Mouse (Mus musculus) C2C12 (cell line): ENCODE measurements around the gene Adra2b. TPM values are rescaled to one million over a fixed set of nuclear protein-coding genes. Genes with fewer than 3 reads are reported as not detected.

ENCODE experiments used
- H3K27me3 ChIP-seq: one replicate; pipeline ENCODE4 v1.6.1; 2011; ENCODE audit not compliant: control insufficient read depth, insufficient read depth, insufficient read length
- H3K36me3 ChIP-seq: one replicate; pipeline ENCODE4 v1.6.1; 2011; ENCODE audit not compliant: control insufficient read depth, insufficient read depth
- H3K4me3 ChIP-seq: one replicate; pipeline ENCODE4 v1.5.1; 2011; ENCODE audit warnings: mild to moderate bottlenecking, control low read depth; ENCODE audit not compliant: poor library complexity, insufficient read depth, severe bottlenecking
- H3K79me2 ChIP-seq: one replicate; pipeline ENCODE4 v1.6.1; 2011; ENCODE audit not compliant: control insufficient read depth, insufficient read depth
- H3K79me3 ChIP-seq: one replicate; pipeline ENCODE4 v1.6.1; 2011; ENCODE audit warnings: low read depth, control low read depth
- H3ac ChIP-seq: one replicate; pipeline ENCODE3; 2011; ENCODE audit warnings: low read depth; ENCODE audit not compliant: control insufficient read depth, insufficient read length
- CEBPB ChIP-seq: IDR thresholded peaks from one replicate; pipeline ENCODE4 v1.6.1; 2011; ENCODE audit warnings: low read depth, mild to moderate bottlenecking, control low read depth, moderate library complexity
- CTCF ChIP-seq: IDR thresholded peaks from one replicate; pipeline ENCODE4 v1.5.1; 2011; ENCODE audit not compliant: control insufficient read depth, insufficient read depth, insufficient read length
- FOSL1 ChIP-seq: IDR thresholded peaks from one replicate; pipeline ENCODE4 v1.8.0; 2011; ENCODE audit warnings: mild to moderate bottlenecking, low read length; ENCODE audit not compliant: poor library complexity, insufficient read depth, severe bottlenecking
- MAX ChIP-seq: IDR thresholded peaks from one replicate; pipeline ENCODE4 v1.6.1; 2011; ENCODE audit warnings: mild to moderate bottlenecking, control low read depth
- MYOD1 ChIP-seq: IDR thresholded peaks from one replicate; pipeline ENCODE4 v1.6.1; 2011; ENCODE audit warnings: low read depth; ENCODE audit not compliant: control insufficient read depth, insufficient read length
- MYOG ChIP-seq: IDR thresholded peaks from one replicate; pipeline ENCODE4 v1.6.1; 2011; ENCODE audit not compliant: control insufficient read depth, insufficient read length; ENCODE audit errors: extremely low read depth
- USF1 ChIP-seq: IDR thresholded peaks from one replicate; pipeline ENCODE4 v1.6.1; 2011; ENCODE audit warnings: low read depth, mild to moderate bottlenecking, control low read depth, moderate library complexity
- polyA plus RNA-seq: library from polyadenylated mRNA; unstranded; fragments of >200 nt; fragmentation: generic; extraction: Trizol; gene quantifications from one replicate; pipeline ENCODE4 v1.2.1, GENCODE M21; 2012; ENCODE audit warnings: missing spikeins

The Adra2b gene
- polyA plus RNA-seq, 1 experiment, result not detected

- Histone ChIP-seq H3K27me3 (peaks cover 20% of the 10 kb centered on the region), H3K79me3 (no peaks in the 10 kb centered on the region), H3K4me3 (no peak overlapping the region), H3K79me2 (no peaks in the 10 kb centered on the region), H3K36me3 (no peaks in the 10 kb centered on the region), H3ac (no peak overlapping the region)
- TF ChIP-seq CEBPB, result no peak
- no peak for TF ChIP-seq CTCF
- TF ChIP-seq MYOG, result no peak
- no peak for TF ChIP-seq MAX
- no peak for TF ChIP-seq FOSL1
- no peak for TF ChIP-seq USF1
- TF ChIP-seq MYOD1, result no peak
Measured at GRCm38 (mm10) chr2:127398738-127399137, 35.7 kb downstream of the Adra2b start.

- Histone ChIP-seq H3K27me3 (peaks cover 24% of the 10 kb centered on the region), H3K79me3 (no peaks in the 10 kb centered on the region), H3K36me3 (no peaks in the 10 kb centered on the region), H3K4me3 (no peak overlapping the region), H3K79me2 (no peaks in the 10 kb centered on the region), H3ac (no peak overlapping the region)
- TF ChIP-seq MAX (no peak), CTCF (no peak), MYOG (no peak), FOSL1 (no peak)
Measured at GRCm38 (mm10) chr2:127411126-127411525, 48.1 kb downstream of the Adra2b start.

- H3K36me3 ChIP-seq, result no peaks in the 10 kb centered on the region
- no peak overlapping the region for H3K4me3 ChIP-seq
- H3K79me3 ChIP-seq, result no peaks in the 10 kb centered on the region
- peaks cover 31% of the 10 kb centered on the region for H3K27me3 ChIP-seq
- no peaks in the 10 kb centered on the region for H3K79me2 ChIP-seq
- TF ChIP-seq MYOG (no peak), CEBPB (no peak), MYOD1 (no peak), USF1 (no peak), FOSL1 (no peak), CTCF (no peak), MAX (no peak)
- H3ac ChIP-seq, result no peak overlapping the region
Measured at GRCm38 (mm10) chr2:127415806-127416205, 52.8 kb downstream of the Adra2b start.

GRCm38 (mm10) chr2:127416706-127417105 lies 53.7 kb downstream of the Adra2b start:
- no peaks in the 10 kb centered on the region for H3K79me3 ChIP-seq
- no peaks in the 10 kb centered on the region for H3K79me2 ChIP-seq
- H3ac ChIP-seq, result no peak overlapping the region
- no peaks in the 10 kb centered on the region for H3K36me3 ChIP-seq
- TF ChIP-seq MYOD1 (no peak), MAX (no peak), USF1 (no peak), MYOG (no peak), CTCF (no peak), CEBPB (no peak), FOSL1 (no peak)
- no peak overlapping the region for H3K4me3 ChIP-seq
- peaks cover 31% of the 10 kb centered on the region for H3K27me3 ChIP-seq

Other genes with a start within 250 kb of the Adra2b start
- 34.6 TPM for gene Ncaph, start 229.3 kb upstream of the Adra2b start, polyA plus RNA-seq
- gene Itpripl1, start 219.8 kb upstream of the Adra2b start, polyA plus RNA-seq, result 4.1 TPM
- gene 1810024B03Rik, start 154.9 kb upstream of the Adra2b start, polyA plus RNA-seq, result 1.5 TPM
- gene Snrnp200, start 154.8 kb upstream of the Adra2b start, polyA plus RNA-seq, result 46.8 TPM
- 44.4 TPM for gene Ciao1, start 115.4 kb upstream of the Adra2b start, polyA plus RNA-seq
- gene Tmem127, start 115.3 kb upstream of the Adra2b start, polyA plus RNA-seq, result 16.8 TPM
- gene Stard7, start 93.0 kb upstream of the Adra2b start, polyA plus RNA-seq, result 25.2 TPM
- gene Dusp2, start 27.0 kb upstream of the Adra2b start, polyA plus RNA-seq, result 13.9 TPM
- gene Astl, start 24.6 kb upstream of the Adra2b start, polyA plus RNA-seq, result not detected
- gene Gpat2, start 62.0 kb downstream of the Adra2b start, polyA plus RNA-seq, result 0.02 TPM
- gene Fahd2a, start 81.4 kb downstream of the Adra2b start, polyA plus RNA-seq, result 2.6 TPM
- 0.33 TPM for gene Kcnip3, start 158.9 kb downstream of the Adra2b start, polyA plus RNA-seq
- not detected for gene Prom2, start 178.3 kb downstream of the Adra2b start, polyA plus RNA-seq
- 0.89 TPM for gene Zfp661, start 223.9 kb downstream of the Adra2b start, polyA plus RNA-seq
- gene Mrps5, start 224.0 kb downstream of the Adra2b start, polyA plus RNA-seq, result 66.1 TPM